Mouse (Mus musculus) spleen, embryonic (tissue): Measurements from ENCODE around the gene Hivep3.

Experiments used
- CTCF ChIA-PET: fragments of 350-600 bp; sonication (Branson Sonifier 250); formaldehyde crosslinking; loops from one replicate; lab custom pipeline; 2022; lab: Charles Lee

The Hivep3 gene

GRCm38 (mm10) chr4:120074061-120074460 is 340.5 kb downstream of the Hivep3 start:
- CTCF ChIA-PET: no interaction called here

GRCm38 (mm10) chr4:120077322-120077721 is 343.7 kb downstream of the Hivep3 start:
- CTCF ChIA-PET: interaction anchor here (0.6 kb wide), 1 partner anchor 20 kb away, joined by 3 read pairs; no protein-coding TSS in a partner anchor

- CTCF ChIA-PET: no interaction called here
These were observed 348.9 kb downstream of the Hivep3 start for GRCm38 (mm10) chr4:120082527-120082926.

GRCm38 (mm10) chr4:120083700-120084099 is 350.1 kb downstream of the Hivep3 start:
- CTCF ChIA-PET: no interaction called here

GRCm38 (mm10) chr4:120089536-120089935 is 356.0 kb downstream of the Hivep3 start:
- CTCF ChIA-PET: no interaction called here

GRCm38 (mm10) chr4:120091997-120092783 is 358.6 kb downstream of the Hivep3 start:
- CTCF ChIA-PET: interaction anchor here (0.6 to 0.7 kb wide), 2 partner anchors 24 to 141 kb away, joined by 4 to 7 read pairs; no protein-coding TSS in a partner anchor

GRCm38 (mm10) chr4:120096935-120097334 is 363.4 kb downstream of the Hivep3 start:
- CTCF ChIA-PET: no interaction called here

- CTCF ChIA-PET: no interaction called here
These were observed 367.6 kb downstream of the Hivep3 start for GRCm38 (mm10) chr4:120101186-120101585.

GRCm38 (mm10) chr4:120104599-120104998 is 371.0 kb downstream of the Hivep3 start:
- CTCF ChIA-PET: interaction anchor here (0.6 kb wide), 1 partner anchor 87 kb away, joined by 3 read pairs; no protein-coding TSS in a partner anchor

GRCm38 (mm10) chr4:120106362-120106761 is 372.8 kb downstream of the Hivep3 start:
- CTCF ChIA-PET: interaction anchor here (0.6 to 0.9 kb wide), 3 partner anchors 124 to 682 kb away, joined by 3 to 7 read pairs (median 6); no protein-coding TSS in a partner anchor

GRCm38 (mm10) chr4:120107787-120108186 is 374.2 kb downstream of the Hivep3 start:
- CTCF ChIA-PET: no interaction called here

- CTCF ChIA-PET: interaction anchor here (0.6 kb wide), 1 partner anchor 23 kb away, joined by 4 read pairs; no protein-coding TSS in a partner anchor
These were observed 381.9 kb downstream of the Hivep3 start for GRCm38 (mm10) chr4:120115516-120115915.

GRCm38 (mm10) chr4:120116312-120116711 is 382.7 kb downstream of the Hivep3 start:
- CTCF ChIA-PET: interaction anchor here (0.5 to 0.6 kb wide), 3 partner anchors 24 to 498 kb away, joined by 3 to 8 read pairs (median 4); no protein-coding TSS in a partner anchor

- CTCF ChIA-PET: no interaction called here
These were observed 386.7 kb downstream of the Hivep3 start for GRCm38 (mm10) chr4:120120276-120120675.

GRCm38 (mm10) chr4:120124656-120125055 is 391.1 kb downstream of the Hivep3 start:
- CTCF ChIA-PET: no interaction called here

- CTCF ChIA-PET: no interaction called here
These were observed 392.5 kb downstream of the Hivep3 start for GRCm38 (mm10) chr4:120126047-120126446.

- CTCF ChIA-PET: no interaction called here
These were observed 393.7 kb downstream of the Hivep3 start for GRCm38 (mm10) chr4:120127333-120127732.

- CTCF ChIA-PET: interaction anchor here (0.8 kb wide), 1 partner anchor 209 kb away, joined by 4 read pairs; no protein-coding TSS in a partner anchor
These were observed 394.4 kb downstream of the Hivep3 start for GRCm38 (mm10) chr4:120128033-120128432.

GRCm38 (mm10) chr4:120129233-120129885 is 395.8 kb downstream of the Hivep3 start:
- CTCF ChIA-PET: interaction anchor here (0.7 to 0.8 kb wide), 2 partner anchors 9 to 500 kb away, joined by 3 to 4 read pairs; no protein-coding TSS in a partner anchor

- CTCF ChIA-PET: no interaction called here
These were observed 397.3 kb downstream of the Hivep3 start for GRCm38 (mm10) chr4:120130926-120131325.

GRCm38 (mm10) chr4:120131441-120132220 is 398.0 kb downstream of the Hivep3 start:
- CTCF ChIA-PET: no interaction called here
